Mouse (Mus musculus): ENCODE results near the gene Uggt1.

The Uggt1 gene

DNA sequence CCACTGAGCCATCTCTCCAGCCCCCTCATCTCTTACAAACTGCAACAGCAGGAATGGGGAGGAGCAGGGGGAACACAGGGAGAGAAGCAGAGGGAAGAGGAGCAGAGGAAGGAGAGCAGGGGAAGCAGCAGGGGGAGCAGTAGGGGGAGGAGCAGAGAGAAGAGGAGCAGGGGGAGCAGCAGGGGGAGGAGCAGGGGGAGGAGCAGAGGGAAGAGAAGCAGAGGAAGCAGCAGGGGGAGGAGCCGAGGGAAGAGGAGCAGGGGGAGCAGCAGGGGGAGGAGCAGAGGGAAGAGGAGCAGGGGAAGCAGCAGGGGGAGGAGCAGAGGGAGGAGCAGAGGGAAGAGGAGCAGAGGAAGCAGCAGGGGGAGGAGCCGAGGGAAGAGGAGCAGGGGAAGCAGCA is 14.1 kb upstream of the Uggt1 start:
- in situ Hi-C loops (cut with MboI, MseI), result loop anchor here (10.0 kb wide), 1 partner anchor 414 kb away; no protein-coding TSS in a partner anchor

DNA sequence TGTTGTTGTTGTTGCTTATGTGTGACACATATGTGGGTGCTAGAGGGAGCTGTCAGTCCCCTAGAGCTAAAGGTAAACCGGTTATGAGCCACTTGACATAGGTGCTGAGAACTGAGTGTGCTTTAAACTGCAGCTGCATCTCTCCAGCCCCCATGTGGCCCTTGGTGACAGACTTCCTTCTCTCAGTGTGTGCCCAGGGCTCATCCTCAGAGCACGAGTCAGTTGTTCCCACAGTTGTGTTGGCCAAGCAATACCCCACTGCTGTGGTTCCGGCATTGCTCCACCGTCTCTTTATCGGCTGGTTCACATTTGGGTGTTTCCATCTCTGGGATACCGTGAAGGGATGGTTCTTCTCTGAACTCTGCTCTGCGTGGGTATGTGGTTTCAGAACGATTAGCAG is 12.8 kb upstream of the Uggt1 start:
- in situ Hi-C loops (cut with MboI, MseI), result loop anchor here (10.0 kb wide), 1 partner anchor 412 kb away; no protein-coding TSS in a partner anchor

GRCm38 (mm10) chr1:36255871-36256640 is 11.5 kb upstream of the Uggt1 start:
- in situ Hi-C loops (cut with MboI, MseI), result loop anchor here (10.0 kb wide), 1 partner anchor 411 kb away; no protein-coding TSS in a partner anchor

DNA sequence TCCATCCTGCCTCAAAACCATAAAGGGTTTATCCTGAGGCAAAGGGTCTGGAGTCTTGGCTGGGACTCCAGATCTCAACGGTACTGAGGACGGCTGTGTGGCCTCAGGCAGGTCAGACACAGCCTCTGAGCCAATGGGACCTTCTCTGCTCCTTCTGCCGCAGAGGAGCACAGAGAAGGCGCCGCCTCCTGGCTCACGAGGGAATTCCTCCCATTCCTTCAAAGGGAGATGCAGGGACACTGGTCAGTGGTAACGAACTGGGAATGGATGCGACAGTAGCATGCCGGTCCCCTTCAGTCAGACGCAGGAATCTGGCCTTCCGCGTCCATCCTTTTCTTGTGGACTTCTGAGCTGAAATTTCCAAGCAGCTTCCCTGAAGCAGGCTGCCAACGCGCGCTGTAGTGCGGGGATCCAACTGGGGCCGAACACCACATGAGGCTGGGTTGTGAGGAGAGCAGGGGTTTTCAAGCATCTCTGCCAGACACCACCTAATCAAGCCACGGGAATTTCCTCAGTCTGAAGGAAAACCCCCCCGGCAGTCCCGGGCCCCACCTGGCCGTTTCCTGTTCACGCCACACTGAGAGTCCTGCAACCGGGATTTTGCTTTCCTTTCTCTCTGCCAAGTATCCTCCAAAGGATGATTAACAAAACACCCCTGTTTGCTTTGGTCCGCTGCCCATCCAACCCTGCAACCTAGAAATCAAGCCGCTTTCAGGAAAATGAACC is 10.3 kb upstream of the Uggt1 start:
- in situ Hi-C loops (cut with MboI, MseI), result loop anchor here (10.0 kb wide), 1 partner anchor 410 kb away; no protein-coding TSS in a partner anchor

DNA sequence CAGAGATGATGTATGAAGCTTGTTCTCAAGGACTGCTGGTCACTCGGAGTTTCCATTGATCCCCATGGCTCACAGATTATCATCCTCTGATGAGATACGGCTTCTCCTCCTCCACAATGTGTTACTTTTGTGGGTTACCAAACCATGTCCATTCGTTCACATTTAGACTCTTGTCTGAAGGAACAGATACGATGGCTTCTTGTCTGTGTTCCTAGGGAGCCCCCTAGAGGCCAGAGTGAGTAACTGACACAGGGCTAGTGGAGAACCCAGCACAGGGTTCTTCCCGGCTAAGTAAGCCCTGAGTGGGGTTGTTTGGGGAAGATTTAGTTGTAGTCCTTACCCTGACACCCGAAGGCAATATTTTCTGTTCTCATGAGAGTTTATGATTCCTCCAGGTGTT is 8.3 kb upstream of the Uggt1 start:
- in situ Hi-C loops (cut with MboI, MseI), result loop anchor here (10.0 kb wide), 1 partner anchor 408 kb away; no protein-coding TSS in a partner anchor

DNA sequence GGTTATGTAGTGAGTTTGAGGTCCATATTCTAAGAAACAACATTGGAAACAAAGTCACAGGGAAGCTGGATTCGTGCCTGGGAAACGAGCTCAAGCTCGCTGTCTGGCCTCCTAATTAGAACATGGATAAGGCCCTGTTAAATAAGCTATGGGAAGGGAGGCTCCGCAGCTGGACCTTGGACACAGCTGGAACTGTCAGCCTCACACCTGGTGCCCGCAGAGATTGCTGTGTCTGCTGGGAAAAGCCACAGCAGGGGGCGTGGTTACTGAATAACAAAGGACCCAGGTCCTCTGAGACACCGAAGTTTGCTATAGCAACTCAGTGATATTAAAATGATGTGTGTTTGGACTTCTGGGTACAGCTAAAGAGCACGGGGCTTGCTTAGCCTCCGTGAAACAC is 6.9 kb upstream of the Uggt1 start:
- in situ Hi-C loops (cut with MboI, MseI), result loop anchor here (10.0 kb wide), 1 partner anchor 407 kb away; no protein-coding TSS in a partner anchor

GRCm38 (mm10) chr1:36246688-36247087 is 2.2 kb upstream of the Uggt1 start:
- in situ Hi-C loops (cut with MboI, MseI), result no loop called here

- in situ Hi-C loops (cut with MboI, MseI), result no loop called here
These were observed 302 bp upstream of the Uggt1 start for GRCm38 (mm10) chr1:36244828-36245215.

DNA sequence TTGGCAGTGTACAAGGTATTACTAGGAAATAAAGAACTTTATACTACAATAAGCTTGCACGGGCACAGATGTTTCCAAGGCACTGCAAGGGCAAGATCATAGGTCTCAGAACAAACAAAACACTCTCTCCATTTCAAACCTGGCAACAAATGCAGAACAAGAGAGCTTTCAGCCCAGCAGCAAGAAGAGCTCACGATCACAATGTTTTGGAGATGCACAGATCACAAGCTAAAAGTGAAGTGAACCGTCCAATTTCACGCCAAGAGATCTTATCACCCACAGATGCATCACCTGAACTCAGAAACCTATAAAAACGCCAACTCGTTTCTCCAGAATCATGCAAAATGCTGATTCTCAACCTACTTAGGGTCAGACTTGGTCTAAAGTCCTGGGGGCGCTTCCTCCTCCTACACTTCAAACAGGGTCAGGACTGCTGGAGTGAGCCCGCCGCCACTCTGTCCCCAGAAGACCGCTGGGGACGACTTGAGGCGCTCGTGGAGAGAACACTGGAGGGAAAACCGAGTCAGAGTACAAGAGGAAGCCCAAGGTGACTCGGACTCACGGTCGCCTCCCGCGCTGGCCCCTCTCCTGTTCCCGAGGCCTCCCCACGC is 968 bp downstream of the Uggt1 start:
- in situ Hi-C loops (cut with MboI, MseI), result no loop called here

- in situ Hi-C loops (cut with MboI, MseI), result no loop called here
These were observed 2.6 kb downstream of the Uggt1 start for GRCm38 (mm10) chr1:36241903-36242429.

- in situ Hi-C loops (cut with MboI, MseI), result no loop called here
These were observed 4.3 kb downstream of the Uggt1 start for GRCm38 (mm10) chr1:36240176-36240575.

DNA sequence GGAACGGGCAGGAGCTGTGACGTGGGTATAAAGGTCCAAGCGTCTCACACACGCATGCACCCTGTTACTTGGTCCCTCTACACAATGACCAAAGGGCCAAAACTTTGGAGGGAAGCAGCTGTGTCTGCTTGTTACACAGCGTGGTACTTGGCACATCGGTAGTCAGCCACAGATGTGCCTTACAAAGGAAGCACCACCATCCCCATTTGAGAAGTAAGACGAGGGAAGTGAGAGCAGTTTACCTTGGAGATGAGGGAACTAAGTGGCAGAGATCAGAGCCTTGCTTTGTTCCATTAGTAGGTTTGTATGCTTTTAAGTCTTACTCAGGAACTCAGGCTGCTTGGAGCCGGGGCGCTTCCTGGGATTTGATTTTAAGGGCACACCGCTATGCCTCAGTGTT is 5.1 kb downstream of the Uggt1 start:
- in situ Hi-C loops (cut with MboI, MseI), result no loop called here

GRCm38 (mm10) chr1:36235855-36236254 is 8.7 kb downstream of the Uggt1 start:
- in situ Hi-C loops (cut with MboI, MseI), result no loop called here

DNA sequence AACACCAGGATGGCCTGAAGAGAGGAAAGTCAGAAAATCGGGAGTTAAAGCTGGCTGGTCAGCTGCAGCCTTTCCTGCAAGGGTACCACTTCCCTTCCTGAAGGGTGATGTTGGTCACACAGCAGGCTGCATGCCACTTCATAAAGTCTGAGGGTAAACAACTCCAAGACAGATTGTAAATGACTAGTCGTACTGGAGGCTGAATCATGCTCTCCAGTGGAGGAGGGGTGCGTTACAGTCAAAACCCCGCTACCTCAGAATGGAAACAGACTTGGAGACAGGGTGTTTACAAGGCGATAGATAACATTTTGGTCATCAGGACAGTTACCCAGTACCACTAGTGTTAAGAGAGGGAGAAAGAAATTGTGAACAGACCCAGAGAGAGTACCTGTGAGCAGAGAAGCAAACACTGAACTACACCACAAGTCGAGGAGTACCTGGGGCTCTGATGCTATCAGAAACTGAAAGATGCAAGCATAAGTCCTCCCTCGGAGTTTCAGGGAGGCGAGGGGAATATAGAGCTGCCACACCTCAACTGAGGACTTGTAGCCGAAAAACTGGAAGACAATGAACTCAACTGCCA is 9.4 kb downstream of the Uggt1 start:
- in situ Hi-C loops (cut with MboI, MseI), result no loop called here

- in situ Hi-C loops (cut with MboI, MseI), result no loop called here
These were observed 11.3 kb downstream of the Uggt1 start for GRCm38 (mm10) chr1:36233218-36233617.

GRCm38 (mm10) chr1:36230919-36231705 is 13.4 kb downstream of the Uggt1 start:
- in situ Hi-C loops (cut with MboI, MseI), result no loop called here

GRCm38 (mm10) chr1:36228461-36228860 is 16.1 kb downstream of the Uggt1 start:
- in situ Hi-C loops (cut with MboI, MseI), result no loop called here

GRCm38 (mm10) chr1:36224648-36225047 is 19.9 kb downstream of the Uggt1 start:
- in situ Hi-C loops (cut with MboI, MseI), result no loop called here

GRCm38 (mm10) chr1:36214324-36214723 is 30.2 kb downstream of the Uggt1 start:
- in situ Hi-C loops (cut with MboI, MseI), result no loop called here

DNA sequence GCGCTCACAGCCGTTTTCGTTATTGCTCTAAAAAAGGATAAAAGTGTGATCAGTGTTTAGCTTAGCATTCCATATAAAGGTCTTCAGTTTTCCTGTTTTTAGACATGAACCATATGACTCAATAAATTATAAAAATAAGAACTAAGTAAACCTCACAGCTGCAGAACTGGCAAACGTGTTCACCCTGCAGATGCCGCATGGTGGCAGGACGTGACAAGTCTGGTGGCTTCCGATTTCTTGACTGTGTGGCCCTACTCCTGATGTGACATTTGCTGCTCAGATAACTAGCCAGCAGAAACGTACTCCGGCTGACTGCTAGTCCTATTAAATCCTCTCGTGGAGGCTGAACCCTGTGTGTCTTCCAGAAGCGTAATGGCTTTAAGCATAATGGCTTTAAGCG is 42.8 kb downstream of the Uggt1 start:
- in situ Hi-C loops (cut with MboI, MseI), result no loop called here

DNA sequence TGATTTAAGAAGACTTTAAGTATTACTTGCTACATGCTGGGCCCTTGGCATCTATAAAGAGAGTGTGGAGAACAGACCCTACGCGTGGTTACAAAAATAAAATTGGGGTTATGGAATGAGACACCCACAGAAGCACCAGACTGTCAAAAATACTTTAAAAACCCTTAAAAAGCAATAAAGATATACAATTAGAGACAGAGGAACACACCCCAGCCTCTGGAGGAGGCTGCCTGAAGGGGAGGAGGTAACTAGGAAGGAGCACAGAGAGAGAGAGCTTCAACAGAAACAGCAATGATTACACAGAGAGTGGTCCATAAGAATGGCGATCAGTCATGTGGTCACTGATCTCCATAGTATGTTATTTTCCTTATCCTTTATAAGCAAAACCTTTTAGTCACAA is 50.0 kb downstream of the Uggt1 start:
- in situ Hi-C loops (cut with MboI, MseI), result no loop called here
